Mouse (Mus musculus) embryonic facial prominence, embryonic 14.5 days (tissue): ENCODE measurements around the gene Zfp457. TPM values are rescaled to one million over a fixed set of nuclear protein-coding genes. Genes with fewer than 3 reads are reported as not detected.

Experiments
- ATAC-seq: fragments of 200-750 bp; cut with Nextera tagmentation; 2 replicates; pipeline ENCODE4 v1.8.0; 2017; ENCODE audit warnings: low read depth, moderate number of reproducible peaks, moderate TSS enrichment
- DNase-seq: peaks from one replicate; pipeline ENCODE4 v3.0.0-alpha.2; 2015; ENCODE audit warnings: low spot score
- H3K27ac ChIP-seq: fragments of 300-500 bp; sonication (generic); replicated peaks from 2 replicates; pipeline ENCODE4 v1.5.1; 2014; ENCODE audit warnings: low read depth, mild to moderate bottlenecking, low read length, moderate library complexity
- H3K27me3 ChIP-seq: fragments of 300-500 bp; sonication (generic); replicated peaks from 2 replicates; pipeline ENCODE4 v1.6.1; 2014; ENCODE audit warnings: low read length; ENCODE audit not compliant: control insufficient read depth, insufficient read depth
- H3K36me3 ChIP-seq: fragments of 300-500 bp; sonication (generic); 2 replicates; pipeline ENCODE4 v1.6.1; 2014; ENCODE audit warnings: low read length, mixed read lengths; ENCODE audit not compliant: control insufficient read depth, insufficient read depth
- H3K4me1 ChIP-seq: fragments of 300-500 bp; sonication (generic); 2 replicates; pipeline ENCODE4 v1.6.1; 2014; ENCODE audit warnings: antibody characterized with exemption, low read length; ENCODE audit not compliant: control insufficient read depth, insufficient read depth
- H3K4me2 ChIP-seq: fragments of 300-500 bp; sonication (generic); 2 replicates; pipeline ENCODE4 v1.6.1; 2014; ENCODE audit warnings: low read depth, mild to moderate bottlenecking, low read length, moderate library complexity, mixed read lengths
- H3K4me3 ChIP-seq: fragments of 300-500 bp; sonication (generic); 2 replicates; pipeline ENCODE4 v1.5.1; 2014; ENCODE audit warnings: low read depth, mild to moderate bottlenecking, low read length
- H3K9ac ChIP-seq: fragments of 300-500 bp; sonication (generic); 2 replicates; pipeline ENCODE4 v1.6.1; 2014; ENCODE audit warnings: low read depth, mild to moderate bottlenecking, low read length, moderate library complexity, mixed read lengths
- H3K9me3 ChIP-seq: fragments of 300-500 bp; sonication (generic); 2 replicates; pipeline ENCODE4 v1.6.1; 2016; ENCODE audit warnings: low read length; ENCODE audit not compliant: control insufficient read depth
- WGBS: fragments of 180-500 bp; shearing (Covaris S2); extraction: QIAGEN DNeasy Blood & Tissue Kit; methylation state at CpG from one replicate; pipeline ENCODE4 v1.1.7; 2014; 5-methylcytosine and 5-hydroxymethylcytosine counted together
- polyA plus RNA-seq: library from polyadenylated mRNA; unstranded; fragments of >200 nt; fragmentation: Nextera tagmentation; extraction: Ambion mirVana; gene quantifications from 2 replicates; pipeline ENCODE4 v1.2.1, GENCODE M21; 2014

Zfp457 gene
- polyA plus RNA-seq, 1 experiment from 2014 or later = 0.68 TPM

- H3K27ac ChIP-seq = no peak overlapping the region; the same call in 1 of the 2 replicates
- WGBS = 7% methylated on average over 18 of the region's 18 CpGs
Observed at GRCm38 (mm10) chr13:67268568-67269369, 37.5 kb downstream of the Zfp457 start.

More at GRCm38 (mm10) chr13:67268568-67269369, 37.5 kb downstream of the Zfp457 start:
- Histone ChIP-seq H3K27me3 (no peaks in the 10 kb centered on the region), H3K4me1 (no peaks in the 10 kb centered on the region), H3K9ac (peak overlapping the region; percentile 70), H3K36me3 (no peaks in the 10 kb centered on the region), H3K9me3 (peaks cover 16% of the 10 kb centered on the region; the same call in 1 of the 2 replicates), H3K4me3 (peak overlapping the region; percentile 70), H3K4me2 (peak overlapping the region; percentile 69)
- ATAC-seq (peak; percentile 98), DNase-seq (peak; percentile 94)

Other genes with a start within 250 kb of the Zfp457 start
- gene Zfp712, start 245.3 kb downstream of the Zfp457 start, polyA plus RNA-seq = 4.0 and 4.3 TPM in 2 replicates
- gene Zfp708, start 208.5 kb downstream of the Zfp457 start, polyA plus RNA-seq = 4.1 and 5.7 TPM in 2 replicates
- 2.3 and 3.7 TPM in 2 replicates for gene Gm28557, start 197.9 kb downstream of the Zfp457 start, polyA plus RNA-seq
- gene Rslcan18, start 190.2 kb downstream of the Zfp457 start, polyA plus RNA-seq = 0.24 and 0.31 TPM in 2 replicates
- 2.7 TPM in 2 replicates for gene Zfp759, start 184.8 kb downstream of the Zfp457 start, polyA plus RNA-seq
- 5.1 and 5.9 TPM in 2 replicates for gene Rsl1, start 133.3 kb downstream of the Zfp457 start, polyA plus RNA-seq
- 1.4 and 1.8 TPM in 2 replicates for gene Zfp455, start 112.0 kb downstream of the Zfp457 start, polyA plus RNA-seq
- gene Zfp458, start 28.0 kb downstream of the Zfp457 start, polyA plus RNA-seq = 1.8 and 2.0 TPM in 2 replicates
- 3.1 and 3.2 TPM in 2 replicates for gene Zfp595, start 26.1 kb upstream of the Zfp457 start, polyA plus RNA-seq
- gene Gm28044, start 54.1 kb upstream of the Zfp457 start, polyA plus RNA-seq = not detected in 2 replicates
- 0.94 and 1.4 TPM in 2 replicates for gene Zfp953, start 54.1 kb upstream of the Zfp457 start, polyA plus RNA-seq
- gene Gm28041, start 69.2 kb upstream of the Zfp457 start, polyA plus RNA-seq = 0.46 TPM in 1 of 2 replicates, not detected in the other
- gene Zfp456, start 69.3 kb upstream of the Zfp457 start, polyA plus RNA-seq = 1.7 and 2.0 TPM in 2 replicates
- gene Zfp429, start 93.3 kb upstream of the Zfp457 start, polyA plus RNA-seq = 6.8 and 8.1 TPM in 2 replicates
- gene Zfp459, start 114.9 kb upstream of the Zfp457 start, polyA plus RNA-seq = 0.56 and 1.0 TPM in 2 replicates
- 10.4 and 10.7 TPM in 2 replicates for gene Zfp874a, start 145.1 kb upstream of the Zfp457 start, polyA plus RNA-seq
- gene Zfp874b, start 177.8 kb upstream of the Zfp457 start, polyA plus RNA-seq = 2.5 and 3.1 TPM in 2 replicates
- gene Zfp58, start 194.1 kb upstream of the Zfp457 start, polyA plus RNA-seq = 11.2 and 13.8 TPM in 2 replicates
- gene Gm26965, start 219.7 kb upstream of the Zfp457 start, polyA plus RNA-seq = not detected in 2 replicates
- 24.2 and 29.7 TPM in 2 replicates for gene Zfp87, start 219.7 kb upstream of the Zfp457 start, polyA plus RNA-seq
- 14.8 and 14.9 TPM in 2 replicates for gene Zfp748, start 247.3 kb upstream of the Zfp457 start, polyA plus RNA-seq